Mouse (Mus musculus): ENCODE data around the gene Atp13a3. TPM values are rescaled to one million over a fixed set of nuclear protein-coding genes. Genes with fewer than 3 reads are reported as not detected.

Atp13a3 gene
- polyA plus RNA-seq (2021; fragmentation: Nextera tagmentation) = 2.7 and 3.1 TPM in 2 replicates
- long read RNA-seq, experiment 1, partial matches to known transcripts = 0 of 9 reads
- long read RNA-seq, experiment 1, other reads (novel, unspliced or antisense) = 9 of 9 reads
- long read RNA-seq, experiment 2, partial matches to known transcripts = 2 of 8 reads
- long read RNA-seq, experiment 2, other reads (novel, unspliced or antisense) = 6 of 8 reads

GRCm38 (mm10) chr16:30405925-30406670 lies at the start of gene Atp13a3:
Gene Atp13a3 (minus strand): TSS chr16:30405975.

GRCm38 (mm10) chr16:30310647-30311046 lies 95.1 kb downstream of the Atp13a3 start, which contains the start of gene Gp5:
Gene Gp5 (minus strand): TSS chr16:30310779.

DNA sequence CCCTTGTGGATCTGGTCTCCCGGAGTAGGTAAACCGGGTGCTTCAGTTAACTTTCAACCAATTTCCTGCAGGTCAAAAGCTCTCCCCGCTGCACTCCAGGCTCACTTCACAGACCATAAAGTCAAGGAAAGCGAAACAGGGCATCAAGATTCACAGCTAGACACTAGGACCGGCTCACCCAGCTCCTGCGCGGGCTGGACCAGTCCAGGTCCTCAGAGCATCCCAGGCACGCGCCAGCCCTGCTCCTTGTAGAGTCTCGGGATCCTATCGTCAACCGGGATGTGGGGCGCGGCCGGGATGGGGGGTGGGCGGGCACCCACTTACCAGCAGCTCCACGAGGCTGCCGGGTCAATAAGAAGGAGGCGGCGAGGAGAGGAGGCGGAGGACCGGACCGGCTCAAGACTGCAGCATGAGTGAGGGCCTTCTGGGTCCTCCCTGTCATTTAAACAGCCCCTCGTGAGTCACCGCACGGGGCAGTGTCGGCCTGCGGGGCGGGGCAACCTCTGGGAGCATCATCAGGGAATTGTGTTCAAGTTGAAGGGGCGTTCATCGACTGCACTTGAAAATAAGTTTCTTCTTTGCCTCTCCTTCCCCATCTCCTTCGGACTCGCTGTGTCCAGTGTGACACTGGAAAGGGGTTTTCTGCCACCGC lies 122.8 kb downstream of the Atp13a3 start, which contains the start of gene Lrrc15:
TSS of gene Lrrc15 (minus strand) at position 413 of the 652 bp plus-strand sequence.

GRCm38 (mm10) chr16:30267359-30267758 lies 138.4 kb downstream of the Atp13a3 start, which contains the start of gene Cpn2:
Gene Cpn2 (minus strand): TSS chr16:30267499.

Other genes starting within 250 kb of the Atp13a3 start
- gene Cpn2, start 138.5 kb downstream of the Atp13a3 start, polyA plus RNA-seq (2021; fragmentation: Nextera tagmentation) = not detected in 2 replicates
- not detected in 2 replicates for gene Lrrc15, start 122.7 kb downstream of the Atp13a3 start, polyA plus RNA-seq (2021; fragmentation: Nextera tagmentation)
- gene Gp5, start 95.2 kb downstream of the Atp13a3 start, polyA plus RNA-seq (2021; fragmentation: Nextera tagmentation) = 1.5 and 2.4 TPM in 2 replicates
- gene Tmem44, start 144.9 kb upstream of the Atp13a3 start, polyA plus RNA-seq (2021; fragmentation: Nextera tagmentation) = 12.4 and 15.8 TPM in 2 replicates
- gene Lsg1, start 181.6 kb upstream of the Atp13a3 start, polyA plus RNA-seq (2021; fragmentation: Nextera tagmentation) = 7.7 and 9.6 TPM in 2 replicates
- 3.1 and 3.3 TPM in 2 replicates for gene Fam43a, start 193.7 kb upstream of the Atp13a3 start, polyA plus RNA-seq (2021; fragmentation: Nextera tagmentation)